Mouse (Mus musculus) intestine, embryonic 16.5 days (tissue): ENCODE results near the gene Prm1. TPM values are rescaled to one million over a fixed set of nuclear protein-coding genes. Genes with fewer than 3 reads are reported as not detected.

ENCODE experiments used
- ATAC-seq: fragments of 200-750 bp; cut with Nextera tagmentation; 2 replicates; pipeline ENCODE4 v1.8.0; 2017; ENCODE audit warnings: moderate TSS enrichment, moderate library complexity
- H3K27ac ChIP-seq: fragments of 300-500 bp; sonication (generic); 2 replicates; pipeline ENCODE4 v1.5.1; 2014; ENCODE audit warnings: mild to moderate bottlenecking, low read length
- H3K27me3 ChIP-seq: fragments of 300-500 bp; sonication (generic); replicated peaks from 2 replicates; pipeline ENCODE4 v1.6.1; 2014; ENCODE audit warnings: low read length, control low read depth, mixed read lengths; ENCODE audit not compliant: control insufficient read depth, insufficient read depth
- H3K36me3 ChIP-seq: fragments of 300-500 bp; sonication (generic); 2 replicates; pipeline ENCODE4 v1.6.1; 2014; ENCODE audit warnings: low read length, control low read depth; ENCODE audit not compliant: control insufficient read depth, insufficient read depth
- H3K4me1 ChIP-seq: fragments of 300-500 bp; sonication (generic); 2 replicates; pipeline ENCODE4 v1.6.1; 2014; ENCODE audit warnings: low read length, control low read depth, mixed read lengths; ENCODE audit not compliant: control insufficient read depth, insufficient read depth
- H3K4me2 ChIP-seq: fragments of 300-500 bp; sonication (generic); 2 replicates; pipeline ENCODE4 v1.6.1; 2014; ENCODE audit warnings: low read depth, low read length, control low read depth
- H3K4me3 ChIP-seq: fragments of 300-500 bp; sonication (generic); 2 replicates; pipeline ENCODE4 v1.5.1; 2014; ENCODE audit warnings: mild to moderate bottlenecking, low read length
- H3K9ac ChIP-seq: fragments of 300-500 bp; sonication (generic); 2 replicates; pipeline ENCODE4 v1.6.1; 2014; ENCODE audit warnings: low read depth, low read length
- H3K9me3 ChIP-seq: fragments of 300-500 bp; sonication (generic); 2 replicates; pipeline ENCODE4 v1.6.1; 2016; ENCODE audit warnings: low read length, control low read depth; ENCODE audit not compliant: control insufficient read depth
- WGBS: fragments of 180-500 bp; shearing (Covaris S2); extraction: QIAGEN DNeasy Blood & Tissue Kit; methylation state at CpG from one replicate; pipeline ENCODE4 v1.1.7; 2014; 5-methylcytosine and 5-hydroxymethylcytosine counted together
- polyA plus RNA-seq: library from polyadenylated mRNA; unstranded; fragments of >200 nt; fragmentation: Nextera tagmentation; extraction: Ambion mirVana; gene quantifications from 2 replicates; pipeline ENCODE4 v1.2.1, GENCODE M21; 2015

The Prm1 gene
- polyA plus RNA-seq, 1 experiment from 2014 or later = not detected

DNA sequence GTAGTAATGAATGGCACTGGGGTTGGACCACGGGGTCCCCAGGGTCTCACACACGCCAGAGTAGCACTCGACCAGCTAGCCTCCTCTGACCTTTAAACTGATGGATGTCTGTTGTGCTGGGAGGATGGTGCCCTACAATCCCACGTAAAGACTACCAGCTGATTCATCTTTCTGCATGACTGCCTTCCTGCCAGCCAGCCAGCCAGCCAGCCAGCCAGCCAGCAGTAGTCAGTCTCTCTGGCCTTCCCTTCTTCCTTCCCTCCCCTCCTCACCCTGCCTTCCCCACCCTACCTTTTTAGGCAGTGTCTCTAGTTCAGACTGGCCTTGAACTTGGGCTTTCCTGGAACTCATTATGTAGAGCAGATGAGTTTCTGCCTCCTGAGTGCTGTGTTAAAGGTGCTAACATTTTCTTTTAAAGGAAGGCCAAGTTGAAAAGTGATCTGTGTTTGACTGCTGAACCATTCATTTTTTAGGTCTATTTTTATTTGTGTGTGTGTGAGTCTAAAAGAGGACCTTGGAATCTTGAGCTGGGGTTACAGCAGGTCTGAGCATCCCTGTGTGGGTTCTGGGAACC, 36.7 kb upstream of the Prm1 start:
- 88% methylated on average over 4 of the region's 4 CpGs for WGBS
- Histone ChIP-seq H3K27me3 (no peaks in the 10 kb centered on the region), H3K9ac (no peak overlapping the region), H3K4me3 (no peak overlapping the region), H3K4me2 (no peak overlapping the region), H3K27ac (no peak overlapping the region), H3K36me3 (no peaks in the 10 kb centered on the region), H3K9me3 (no peaks in the 10 kb centered on the region), H3K4me1 (peaks cover 23% of the 10 kb centered on the region)
- ATAC-seq = no peak

DNA sequence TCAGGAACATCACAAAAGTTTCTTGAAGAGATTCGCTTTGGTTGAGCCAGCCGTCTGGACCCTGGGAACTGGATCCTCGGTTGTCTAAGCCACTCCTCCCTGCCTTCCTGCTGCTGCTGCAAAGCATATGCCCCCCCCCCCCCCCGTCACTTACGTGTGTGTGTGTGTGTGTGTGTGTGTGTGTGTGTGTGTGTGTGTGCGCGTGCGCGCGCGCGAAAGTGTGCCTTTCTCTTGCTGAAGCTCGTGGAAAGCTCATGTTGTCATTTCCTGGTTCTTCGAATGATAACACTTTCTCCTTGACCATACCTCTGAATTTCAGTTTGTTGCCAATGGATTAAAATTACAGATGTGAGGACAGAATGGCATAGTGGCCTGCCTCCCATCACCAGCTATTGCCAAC, 34.4 kb upstream of the Prm1 start:
- no peak overlapping the region for H3K27ac ChIP-seq
- no peaks in the 10 kb centered on the region for H3K9me3 ChIP-seq
- no peaks in the 10 kb centered on the region for H3K36me3 ChIP-seq
- no peaks in the 10 kb centered on the region for H3K27me3 ChIP-seq
- WGBS = 83% methylated on average over 14 of the region's 14 CpGs
- H3K4me3 ChIP-seq = no peak overlapping the region
- H3K9ac ChIP-seq = no peak overlapping the region
- no peak for ATAC-seq
- H3K4me1 ChIP-seq = peaks cover 36% of the 10 kb centered on the region
- H3K4me2 ChIP-seq = no peak overlapping the region

DNA sequence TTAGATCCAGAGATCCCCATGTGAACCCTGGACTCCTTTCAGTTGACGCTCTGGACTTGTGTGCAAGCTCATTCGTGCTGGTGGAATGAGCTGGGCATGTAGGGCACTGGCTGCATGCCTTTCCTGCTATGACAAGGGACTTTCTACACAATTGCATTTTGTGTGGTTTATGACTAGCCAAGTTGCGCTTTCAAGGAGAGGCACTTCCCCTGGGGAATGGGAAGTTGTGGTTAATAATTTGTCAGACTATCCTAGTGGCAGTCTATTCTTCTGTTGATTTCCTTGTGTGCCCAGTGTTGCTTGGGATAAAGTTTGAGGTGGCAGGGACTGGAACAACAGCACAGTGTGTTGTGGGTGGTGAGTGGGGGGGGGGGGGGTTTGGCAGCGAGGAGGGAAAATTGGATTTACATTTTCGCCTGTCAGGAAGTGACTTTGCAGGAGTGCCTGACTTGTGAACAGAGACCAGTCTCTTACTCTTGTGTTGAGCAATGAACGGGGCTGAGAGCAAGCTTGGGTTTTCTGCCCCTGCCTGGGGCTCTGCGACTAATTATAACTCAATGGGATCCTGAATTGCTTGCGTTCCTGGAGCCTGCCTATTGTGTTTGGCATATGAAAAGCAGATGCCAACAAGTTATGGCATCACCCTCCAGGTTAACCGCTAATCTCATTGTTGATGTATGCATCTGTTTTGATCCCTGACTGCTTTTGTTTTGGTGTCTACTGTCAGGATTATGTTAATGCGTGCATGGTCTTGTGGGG, 33.0 kb upstream of the Prm1 start:
- Histone ChIP-seq H3K4me2 (peak overlapping the region; percentile 15), H3K4me1 (peaks cover 34% of the 10 kb centered on the region), H3K9me3 (no peaks in the 10 kb centered on the region), H3K36me3 (no peaks in the 10 kb centered on the region), H3K27me3 (no peaks in the 10 kb centered on the region), H3K9ac (0 out of 2 replicates have a peak overlapping the region, but pooled peaks have one; percentile 38), H3K27ac (peak overlapping the region; percentile 87), H3K4me3 (no peak overlapping the region)
- ATAC-seq = peak; percentile 66
- 37% methylated on average over 10 of the region's 10 CpGs for WGBS

DNA sequence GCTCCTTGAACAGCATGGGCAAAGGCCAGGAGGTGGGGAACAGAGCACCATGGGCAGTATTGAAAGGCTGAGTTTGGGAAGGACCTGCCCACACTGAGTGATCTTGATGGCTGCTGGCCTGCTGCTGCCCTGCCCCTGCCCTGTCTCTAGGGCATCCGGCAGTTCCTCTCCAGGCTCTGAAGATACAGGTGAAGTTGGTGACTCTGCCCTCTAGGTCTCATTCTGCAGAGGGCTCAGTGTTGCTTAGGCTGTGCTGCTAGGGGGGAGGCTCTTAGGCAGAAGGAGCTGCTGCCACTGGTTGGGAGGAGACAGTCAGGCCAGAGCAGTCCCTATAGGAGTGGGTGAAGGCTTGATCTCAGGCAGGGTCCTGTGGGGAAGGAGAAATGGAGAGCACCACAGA, 32.3 kb upstream of the Prm1 start:
- Histone ChIP-seq H3K27me3 (no peaks in the 10 kb centered on the region), H3K9ac (peak overlapping the region; percentile 38; the same call in 1 of the 2 replicates), H3K36me3 (no peaks in the 10 kb centered on the region), H3K4me1 (peaks cover 29% of the 10 kb centered on the region), H3K27ac (peak overlapping the region; percentile 87), H3K4me2 (peak overlapping the region; percentile 14; the same call in 1 of the 2 replicates), H3K9me3 (0 out of 2 replicates have a peak, but pooled peaks cover under 1% of the 10 kb centered on the region), H3K4me3 (no peak overlapping the region)
- ATAC-seq = peak; percentile 6; the same call in 1 of the 2 replicates
- WGBS = 73% methylated on average over 1 of the region's 1 CpGs

DNA sequence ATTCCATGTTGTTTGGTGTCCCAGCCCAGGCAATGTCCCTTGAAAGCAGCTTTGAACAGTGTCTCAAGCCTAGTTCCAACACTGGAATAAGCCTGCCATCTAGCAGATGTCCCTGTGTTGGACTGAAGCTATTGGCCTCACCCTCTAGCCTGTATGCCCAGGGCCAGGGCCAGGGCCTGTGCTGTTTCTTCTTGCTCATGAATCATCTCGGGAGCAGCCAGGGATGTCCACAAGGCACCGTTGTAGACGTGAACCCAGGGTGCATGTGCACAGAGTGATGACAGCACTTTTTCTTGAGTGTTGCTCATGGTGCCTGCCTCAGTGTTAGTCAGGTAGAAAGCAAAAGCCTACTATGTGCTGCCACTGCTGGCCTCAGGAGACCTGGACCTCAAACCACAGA, 31.6 kb upstream of the Prm1 start:
- Histone ChIP-seq H3K9me3 (0 out of 2 replicates have a peak, but pooled peaks cover 3% of the 10 kb centered on the region), H3K9ac (0 out of 2 replicates have a peak overlapping the region, but pooled peaks have one; percentile 38), H3K27me3 (no peaks in the 10 kb centered on the region), H3K4me2 (no peak overlapping the region), H3K4me1 (peaks cover 29% of the 10 kb centered on the region), H3K27ac (peak overlapping the region; percentile 87; the same call in 1 of the 2 replicates), H3K36me3 (no peaks in the 10 kb centered on the region), H3K4me3 (no peak overlapping the region)
- ATAC-seq = no peak
- 85% methylated on average over 3 of the region's 3 CpGs for WGBS

DNA sequence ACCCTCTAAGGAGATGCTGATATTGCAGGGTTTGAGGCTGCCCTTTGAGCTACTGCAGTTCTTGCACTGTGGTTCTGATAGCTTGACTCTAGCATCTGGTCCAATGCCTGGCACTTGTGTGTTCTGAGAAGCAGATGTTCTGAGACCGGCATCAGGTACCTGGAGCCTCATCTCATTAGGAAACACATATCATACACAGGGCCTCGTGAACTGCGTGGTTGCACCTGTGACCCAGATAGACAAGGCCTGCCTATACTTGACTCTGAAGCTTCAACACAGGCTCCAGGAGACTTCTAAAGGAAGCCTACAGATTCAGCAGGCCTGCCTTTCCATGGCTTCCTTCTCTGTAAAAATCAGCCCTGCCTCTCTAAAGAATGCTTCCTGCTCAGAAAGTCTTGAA, 30.7 kb upstream of the Prm1 start:
- Histone ChIP-seq H3K9ac (no peak overlapping the region), H3K4me1 (peaks cover 29% of the 10 kb centered on the region), H3K9me3 (0 out of 2 replicates have a peak, but pooled peaks cover 3% of the 10 kb centered on the region), H3K27ac (no peak overlapping the region), H3K4me2 (no peak overlapping the region), H3K27me3 (no peaks in the 10 kb centered on the region), H3K4me3 (no peak overlapping the region), H3K36me3 (no peaks in the 10 kb centered on the region)
- 92% methylated on average over 3 of the region's 3 CpGs for WGBS
- ATAC-seq = no peak

DNA sequence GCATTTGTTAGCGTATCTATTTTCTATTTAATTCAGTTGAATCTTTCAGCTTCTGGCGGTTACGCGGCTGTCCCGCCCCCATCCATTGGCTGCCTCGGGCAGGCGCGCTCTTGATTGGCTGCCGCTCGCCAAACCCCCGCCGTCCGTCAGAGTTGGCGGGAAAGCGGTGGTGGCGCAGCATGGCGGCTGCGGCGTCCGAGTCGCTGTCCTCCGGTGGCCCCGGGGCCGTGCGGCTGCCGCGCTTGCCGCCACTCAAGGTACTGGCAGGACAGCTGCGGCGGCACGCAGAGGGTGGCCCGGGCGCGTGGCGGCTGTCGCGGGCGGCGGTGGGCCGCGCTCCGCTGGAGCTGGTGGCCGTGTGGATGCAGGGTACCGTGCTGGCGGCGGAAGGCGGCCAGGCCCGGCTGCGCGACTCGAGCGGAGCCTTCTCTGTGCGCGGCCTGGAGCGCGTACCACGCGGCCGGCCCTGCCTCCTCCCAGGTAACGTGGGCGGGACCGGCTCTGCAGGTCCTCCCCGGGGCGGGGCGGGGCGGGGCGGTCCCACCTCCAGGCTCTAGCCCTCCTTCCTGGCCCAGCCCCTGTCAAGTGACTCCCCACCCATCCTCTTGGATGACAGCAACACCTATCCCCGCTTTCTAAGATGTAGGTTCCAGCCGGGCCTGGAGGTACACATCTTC, 29.4 kb upstream of the Prm1 start, which contains the start of gene Rmi2:
Gene Rmi2 (plus strand): TSS at position 149 of the 677 bp plus-strand sequence.
- Histone ChIP-seq H3K36me3 (no peaks in the 10 kb centered on the region), H3K4me1 (peaks cover 29% of the 10 kb centered on the region), H3K27ac (peak within 1 kb of the TSS; percentile 93), H3K9ac (peak within 1 kb of the TSS; percentile 91), H3K27me3 (no peaks in the 10 kb centered on the region), H3K4me3 (peak within 1 kb of the TSS; percentile 90), H3K9me3 (0 out of 2 replicates have a peak, but pooled peaks cover 3% of the 10 kb centered on the region), H3K4me2 (peak within 1 kb of the TSS; percentile 85)
- ATAC-seq = peak; percentile 94
- WGBS = under 1% methylated on average over 58 of the region's 69 CpGs

DNA sequence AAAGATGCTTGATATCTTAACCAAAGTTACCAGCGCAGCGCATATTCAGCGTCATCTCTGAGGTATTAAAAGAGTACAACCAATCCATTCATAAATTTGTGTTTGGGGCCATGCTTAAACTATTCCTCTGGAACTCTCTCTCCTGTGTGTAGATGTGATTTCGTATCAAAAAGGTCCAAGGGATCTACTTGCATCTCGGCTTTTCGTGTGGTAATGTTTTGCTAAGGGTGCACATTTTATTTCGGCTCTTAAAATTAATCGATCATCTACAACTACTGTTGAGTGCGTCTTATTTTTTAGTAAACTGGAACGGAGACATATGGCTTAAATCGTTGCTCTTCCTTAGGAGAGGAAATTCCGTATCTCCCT, 28.9 kb upstream of the Prm1 start:
- WGBS = 7% methylated on average over 12 of the region's 12 CpGs
- Histone ChIP-seq H3K4me3 (peak overlapping the region; percentile 90), H3K9me3 (0 out of 2 replicates have a peak, but pooled peaks cover 3% of the 10 kb centered on the region), H3K4me1 (peaks cover 29% of the 10 kb centered on the region), H3K36me3 (no peaks in the 10 kb centered on the region), H3K4me2 (peak overlapping the region; percentile 85), H3K9ac (no peak overlapping the region), H3K27me3 (no peaks in the 10 kb centered on the region), H3K27ac (no peak overlapping the region)
- no peak for ATAC-seq

DNA sequence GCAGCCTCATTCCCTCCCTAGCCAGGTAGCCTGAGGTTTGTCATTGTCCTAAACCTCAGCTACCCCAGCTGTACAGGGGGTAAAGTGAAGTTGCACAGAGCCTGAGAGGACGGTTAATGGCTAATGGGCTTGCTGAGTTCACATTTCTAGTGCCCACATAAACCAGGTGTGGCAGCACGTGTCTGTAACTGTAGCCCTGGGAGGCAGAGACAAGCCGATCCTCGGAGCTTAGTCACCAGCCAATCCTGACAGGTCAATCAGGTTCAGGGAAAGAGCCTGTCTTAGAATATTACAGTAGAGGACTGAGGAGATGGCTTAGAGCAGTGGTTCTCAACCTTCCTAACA, 22.8 kb upstream of the Prm1 start:
- ATAC-seq = peak; percentile 37; the same call in 1 of the 2 replicates
- H3K27ac ChIP-seq = no peak overlapping the region
- no peaks in the 10 kb centered on the region for H3K4me1 ChIP-seq
- no peak overlapping the region for H3K4me2 ChIP-seq
- 59% methylated on average over 4 of the region's 4 CpGs for WGBS
- H3K27me3 ChIP-seq = no peaks in the 10 kb centered on the region
- no peak overlapping the region for H3K9ac ChIP-seq
- 0 out of 2 replicates have a peak, but pooled peaks cover 3% of the 10 kb centered on the region for H3K9me3 ChIP-seq
- H3K36me3 ChIP-seq = no peaks in the 10 kb centered on the region
- no peak overlapping the region for H3K4me3 ChIP-seq
